Mouse (Mus musculus) urinary bladder, postnatal 36 days (tissue): ENCODE measurements around the gene Cacna1s.

ENCODE experiments used
- DNase-seq, 2 experiments: peaks; one replicate each; pipeline ENCODE4 v3.0.0; 2022; ENCODE audit warnings: low spot score in 2 of 2, mixed read lengths in 1 of 2

The Cacna1s gene

DNA sequence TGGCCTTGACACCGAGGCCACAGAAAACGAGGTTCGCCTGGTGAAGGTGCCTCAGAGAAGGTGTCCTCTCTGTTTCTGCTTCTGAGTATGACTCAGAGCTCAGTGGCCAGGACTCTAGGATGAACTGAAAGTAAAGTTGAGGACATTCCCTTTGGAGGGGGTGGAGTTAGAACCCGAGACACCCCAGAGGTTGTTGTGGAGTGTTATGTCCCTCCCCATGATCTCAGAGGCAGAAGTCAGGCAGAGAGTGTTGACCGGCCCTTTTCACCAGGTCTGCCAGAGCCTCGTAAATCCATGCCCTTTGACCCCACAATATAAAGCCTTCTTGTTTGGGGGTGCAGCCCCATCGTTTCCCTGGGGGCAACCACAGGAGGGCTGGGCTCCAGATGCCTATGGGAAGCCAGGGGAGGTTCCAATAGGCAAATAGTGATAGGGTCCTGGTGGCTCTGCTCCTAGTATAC lies 84.6 kb downstream of the Cacna1s start:
- DNase-seq, result no peak

DNA sequence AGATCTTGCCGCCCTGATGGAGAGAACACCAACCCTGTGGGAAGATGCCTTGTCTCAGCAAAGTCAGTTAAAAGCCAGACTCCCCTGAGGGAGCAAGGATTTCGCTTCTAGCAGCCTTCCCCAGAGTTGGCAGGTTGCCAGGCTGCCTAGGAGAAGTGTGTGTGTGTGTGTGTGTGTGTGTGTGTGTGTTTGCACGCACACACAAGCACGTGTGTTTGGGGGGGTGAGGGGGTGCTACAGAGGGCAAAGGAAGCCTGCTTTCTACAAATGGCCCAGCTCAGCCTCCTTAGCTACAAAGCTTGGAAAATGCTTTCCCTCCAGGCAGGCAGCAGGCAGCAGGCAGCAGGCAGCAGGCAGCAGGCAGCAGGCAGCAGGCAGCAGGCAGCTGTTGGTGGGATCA lies 85.0 kb downstream of the Cacna1s start:
- DNase-seq, result peak in 1 of 2 experiments; percentile 47

DNA sequence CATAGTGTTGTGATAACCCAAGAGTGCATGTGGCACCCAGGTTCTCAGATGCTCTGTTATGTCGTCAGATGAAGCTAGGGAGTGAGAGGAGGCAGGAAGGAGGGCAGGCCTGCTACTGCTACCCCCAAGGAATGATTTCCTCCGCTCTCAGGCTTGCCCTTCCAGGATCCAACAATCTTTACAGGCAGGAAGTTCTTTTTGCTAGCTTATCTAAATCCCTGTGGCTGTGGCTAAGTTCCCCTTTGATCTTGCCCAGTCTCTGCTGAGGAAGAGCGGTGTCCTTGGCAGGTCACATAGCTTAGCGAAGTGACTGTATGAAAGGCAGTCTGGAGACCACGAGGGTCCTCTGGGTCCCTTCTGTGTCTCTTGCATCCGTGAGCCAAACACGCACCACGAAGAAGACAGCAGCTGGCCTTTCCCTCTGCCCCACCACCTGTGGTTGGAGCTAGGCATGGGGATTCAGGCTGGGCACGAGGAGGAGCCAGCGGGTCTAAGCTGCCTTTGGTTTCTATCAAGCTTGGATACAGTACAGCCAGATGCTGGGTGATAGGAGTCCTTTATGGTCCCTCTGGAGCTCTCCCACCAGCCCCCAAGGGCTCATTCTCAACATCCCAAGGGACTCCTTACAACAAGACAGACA lies 85.8 kb downstream of the Cacna1s start:
- no peak for DNase-seq

DNA sequence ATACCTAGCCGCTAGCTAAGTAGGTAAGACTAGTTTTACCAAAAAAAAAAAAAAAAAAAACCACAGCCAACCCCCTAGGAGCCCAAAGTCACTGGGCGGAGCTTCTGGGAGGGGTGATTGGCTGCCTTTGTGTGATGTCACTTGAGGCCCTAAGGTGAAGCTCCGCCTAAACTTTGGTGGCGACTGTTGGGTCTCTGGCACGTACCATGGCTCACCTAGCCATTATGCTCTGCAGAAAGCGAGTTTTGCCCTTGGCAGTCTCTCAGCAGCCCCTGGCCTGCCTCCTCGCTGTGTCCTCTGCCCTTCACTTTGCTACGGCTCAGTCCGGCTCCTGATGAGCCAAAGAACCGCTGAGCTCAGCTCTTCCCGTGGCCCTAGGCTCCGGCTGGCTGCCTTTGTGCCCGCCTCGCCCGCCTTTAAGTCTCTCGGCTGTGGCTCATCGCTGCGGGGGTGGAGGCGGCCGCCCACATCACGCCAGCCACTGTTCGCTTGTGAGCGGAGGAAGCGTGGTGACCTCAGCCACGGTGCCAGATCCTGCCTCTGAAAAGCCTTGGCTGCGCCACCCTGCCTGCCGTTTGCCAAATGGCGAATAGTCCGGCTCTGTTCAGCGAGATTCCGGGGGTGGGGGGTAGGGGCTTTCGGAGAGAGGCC lies 87.6 kb downstream of the Cacna1s start:
- peak; percentile 45 to 76 for DNase-seq

DNA sequence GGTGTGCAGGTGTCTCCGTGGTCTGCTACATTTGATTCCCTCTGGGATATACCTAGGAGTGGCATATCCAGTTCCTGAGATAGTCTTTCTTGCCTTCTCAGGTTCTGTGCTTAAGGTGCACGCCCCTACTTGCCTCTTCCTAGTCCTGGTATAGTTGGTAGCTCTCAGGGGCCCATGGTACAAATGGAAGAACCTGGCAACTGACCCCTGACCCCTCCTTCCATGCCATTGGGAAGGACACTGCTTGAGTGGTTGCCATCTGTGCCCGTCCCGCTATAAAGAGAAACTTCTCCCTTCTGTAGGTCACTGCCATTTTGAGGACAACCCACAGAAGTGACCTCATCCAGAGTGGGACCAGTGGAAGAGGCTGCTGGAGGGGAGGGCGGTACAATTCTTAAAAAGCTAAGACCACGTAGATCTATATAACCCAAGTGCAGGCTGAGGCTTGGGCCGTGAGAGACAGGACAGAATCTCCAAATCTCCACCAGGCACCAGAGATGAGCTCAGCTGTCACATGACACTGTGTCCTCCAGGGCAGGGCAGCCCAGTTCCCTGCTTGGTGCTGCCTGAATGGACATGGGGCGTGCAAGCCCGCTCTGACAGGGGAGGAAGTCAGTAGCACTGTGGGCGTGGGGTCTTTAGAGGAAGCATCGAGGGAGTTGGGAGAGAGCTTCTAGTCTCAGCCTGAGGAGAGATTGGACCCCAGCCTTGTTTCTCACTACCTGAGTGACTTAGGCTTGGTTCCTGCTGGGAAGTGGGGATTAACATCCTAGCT lies 88.8 kb downstream of the Cacna1s start:
- DNase-seq, result no peak

DNA sequence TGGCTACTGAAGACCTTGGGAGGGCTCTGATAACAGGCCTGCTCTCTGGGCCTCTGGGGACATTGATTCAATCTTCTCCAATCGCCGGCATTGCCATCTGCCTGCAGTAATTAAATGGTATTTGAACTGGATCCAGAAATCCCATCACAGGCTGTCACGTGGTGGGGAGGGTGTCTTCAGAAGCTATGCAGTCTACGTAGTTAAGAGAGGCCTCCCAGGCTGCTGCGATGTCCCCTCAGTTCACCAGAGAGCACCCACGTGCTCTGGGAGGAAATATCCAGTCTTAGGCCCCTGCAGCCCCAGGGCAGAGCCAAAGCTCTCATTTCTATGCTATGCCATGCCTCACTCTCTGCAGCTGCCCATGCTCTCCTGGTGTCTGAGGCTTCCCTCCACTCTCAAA lies 89.8 kb downstream of the Cacna1s start:
- no peak for DNase-seq

DNA sequence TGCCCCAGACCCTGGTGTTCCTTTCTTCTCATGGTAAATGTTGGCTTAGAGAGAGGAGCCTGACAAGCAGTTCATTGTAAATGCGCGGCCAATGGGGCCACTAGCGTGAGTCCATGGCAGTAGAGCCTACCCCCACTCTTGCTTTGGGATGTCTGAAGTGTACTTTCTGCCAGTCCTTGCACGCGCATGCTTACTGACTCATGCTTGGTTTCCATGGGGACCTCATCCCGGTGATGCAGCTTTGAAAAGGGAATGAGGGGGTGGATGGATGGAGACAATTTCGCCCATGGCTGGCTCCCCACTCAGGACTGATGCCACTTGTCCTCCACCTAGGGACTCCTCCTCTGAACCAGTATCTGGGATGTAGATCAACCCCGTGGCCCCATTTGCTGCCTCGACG lies 91.0 kb downstream of the Cacna1s start:
- DNase-seq, result no peak

DNA sequence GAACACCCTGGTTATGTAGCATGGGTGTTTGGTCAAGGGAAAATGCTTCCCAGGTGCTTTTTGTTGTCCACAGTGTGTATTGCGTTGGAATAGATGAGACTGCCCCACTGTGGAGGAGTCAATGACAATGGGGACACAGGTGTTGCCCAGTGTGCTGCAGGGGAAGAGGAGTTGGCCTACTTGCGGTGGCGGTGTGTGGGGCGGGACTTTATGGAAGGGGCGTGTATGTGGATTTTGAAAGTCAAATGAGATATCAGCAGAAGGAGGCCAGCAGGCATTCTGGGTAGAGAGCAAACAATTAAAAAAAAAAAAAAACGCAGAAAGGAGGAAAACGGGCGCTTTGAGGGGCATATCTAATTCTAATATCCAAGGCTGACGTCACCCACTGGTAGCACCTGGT lies 97.2 kb downstream of the Cacna1s start:
- DNase-seq, result no peak

DNA sequence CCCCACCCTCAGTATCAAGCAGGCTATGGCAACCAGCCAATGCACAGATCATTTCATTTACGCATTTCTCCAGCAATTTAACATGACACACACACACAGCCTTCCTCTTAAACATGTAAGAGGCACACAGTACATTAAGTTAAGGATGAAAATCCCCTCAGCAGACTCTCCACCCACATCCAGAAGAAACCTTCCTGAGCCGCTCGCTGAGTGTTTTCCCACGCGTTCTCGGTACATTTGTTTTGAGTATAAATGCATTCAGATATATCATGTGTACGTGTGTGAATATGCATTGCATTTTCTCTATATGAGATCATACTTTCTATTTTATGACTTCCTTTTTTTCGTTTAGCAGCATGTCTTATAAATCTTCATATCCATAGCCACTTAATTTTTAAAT lies 98.8 kb downstream of the Cacna1s start:
- no peak for DNase-seq

DNA sequence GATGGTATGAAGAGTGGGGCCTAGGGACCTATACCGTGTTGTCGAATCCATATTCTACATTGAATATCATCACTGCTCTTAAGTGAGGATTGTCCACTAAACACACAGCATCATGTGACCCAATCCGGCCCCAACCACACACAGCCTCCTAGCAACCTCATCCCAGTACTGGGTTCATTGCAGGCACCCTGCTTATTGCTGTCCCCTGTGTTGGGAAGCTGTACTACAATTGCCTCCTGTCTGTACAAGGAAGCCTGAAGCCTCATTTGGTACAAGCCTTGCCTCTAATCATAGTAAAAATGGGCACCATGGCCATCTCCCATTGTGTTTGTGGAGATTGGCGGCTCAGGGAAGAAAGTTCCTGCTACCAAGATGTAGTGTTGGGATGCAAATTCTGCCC lies 103.8 kb downstream of the Cacna1s start:
- DNase-seq, result no peak

DNA sequence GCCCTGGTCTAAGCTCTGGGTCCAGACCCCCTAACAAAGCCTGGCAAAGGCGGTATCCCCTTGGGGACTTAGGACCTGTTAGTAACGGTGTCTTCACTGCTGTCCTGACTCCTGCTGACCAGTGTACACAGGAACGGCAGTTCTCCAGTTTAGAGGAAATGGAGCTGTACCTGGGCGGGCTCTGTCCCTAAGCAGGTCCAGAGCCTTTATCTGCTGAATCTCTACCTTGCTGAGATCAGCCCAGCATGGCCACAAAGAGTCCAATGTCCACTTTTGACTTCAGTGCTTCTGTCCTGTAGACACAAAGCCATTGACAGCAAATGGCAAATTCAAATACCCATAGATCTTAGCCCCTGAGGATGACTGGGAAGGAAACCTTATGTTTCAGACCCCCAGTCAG lies 104.4 kb downstream of the Cacna1s start:
- DNase-seq, result no peak

DNA sequence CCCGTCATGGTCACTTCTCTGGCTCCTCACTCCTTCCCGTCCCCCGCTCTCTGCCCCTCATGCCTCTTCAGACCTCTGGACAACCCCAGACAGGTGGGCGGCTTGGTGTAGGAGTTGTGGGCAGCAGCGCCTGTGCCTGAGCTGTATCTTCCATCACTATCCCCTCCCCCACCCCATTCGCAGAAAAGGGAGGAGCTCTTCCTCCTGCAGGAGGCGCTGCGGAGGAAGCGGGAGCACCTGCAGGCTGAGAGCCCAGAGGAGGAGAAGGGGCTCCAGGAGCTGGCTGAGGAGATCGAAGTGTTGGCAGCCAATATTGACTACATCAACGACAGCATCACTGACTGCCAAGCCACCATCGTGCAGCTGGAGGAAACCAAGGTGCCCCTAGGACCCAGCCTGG lies 107.3 kb downstream of the Cacna1s start:
- DNase-seq, result no peak

DNA sequence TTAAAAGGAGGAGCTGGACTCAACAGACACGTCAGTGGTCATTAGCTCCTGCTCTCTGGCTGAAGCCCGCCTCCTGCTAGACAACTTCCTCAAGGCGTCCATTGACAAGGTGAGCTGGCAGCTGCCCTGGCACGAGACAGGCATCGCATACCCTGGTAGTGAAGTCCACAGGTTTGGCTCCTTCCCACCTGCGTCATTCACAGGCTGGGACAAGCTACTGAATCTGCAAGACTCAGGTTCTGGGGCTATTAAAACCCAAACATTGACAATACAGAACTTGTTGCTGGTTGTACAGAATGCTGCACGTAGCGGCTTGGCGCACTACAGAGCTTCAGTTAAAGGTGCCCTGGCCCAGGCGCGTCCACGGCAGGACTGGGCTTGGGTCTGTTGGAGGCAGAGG lies 107.7 kb downstream of the Cacna1s start:
- DNase-seq, result no peak

DNA sequence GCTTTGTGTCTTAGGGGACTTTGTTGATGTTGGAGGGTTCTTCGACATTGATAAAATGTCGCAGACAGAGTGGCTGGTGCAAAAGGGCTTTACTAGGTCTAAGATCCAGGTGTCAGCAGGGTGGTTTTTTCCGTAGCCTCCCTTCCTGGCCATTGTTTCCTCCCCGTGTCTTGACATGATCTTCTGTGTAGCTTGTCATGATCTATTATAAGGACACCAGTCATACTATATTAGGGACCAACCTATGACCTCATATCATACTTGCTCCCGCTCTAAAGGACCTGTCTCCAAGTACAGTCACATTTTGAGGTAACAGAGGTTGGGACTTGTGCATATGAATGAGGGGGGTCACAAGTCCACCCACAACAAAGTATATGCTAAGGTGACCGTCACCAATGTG lies 108.4 kb downstream of the Cacna1s start:
- no peak for DNase-seq

DNA sequence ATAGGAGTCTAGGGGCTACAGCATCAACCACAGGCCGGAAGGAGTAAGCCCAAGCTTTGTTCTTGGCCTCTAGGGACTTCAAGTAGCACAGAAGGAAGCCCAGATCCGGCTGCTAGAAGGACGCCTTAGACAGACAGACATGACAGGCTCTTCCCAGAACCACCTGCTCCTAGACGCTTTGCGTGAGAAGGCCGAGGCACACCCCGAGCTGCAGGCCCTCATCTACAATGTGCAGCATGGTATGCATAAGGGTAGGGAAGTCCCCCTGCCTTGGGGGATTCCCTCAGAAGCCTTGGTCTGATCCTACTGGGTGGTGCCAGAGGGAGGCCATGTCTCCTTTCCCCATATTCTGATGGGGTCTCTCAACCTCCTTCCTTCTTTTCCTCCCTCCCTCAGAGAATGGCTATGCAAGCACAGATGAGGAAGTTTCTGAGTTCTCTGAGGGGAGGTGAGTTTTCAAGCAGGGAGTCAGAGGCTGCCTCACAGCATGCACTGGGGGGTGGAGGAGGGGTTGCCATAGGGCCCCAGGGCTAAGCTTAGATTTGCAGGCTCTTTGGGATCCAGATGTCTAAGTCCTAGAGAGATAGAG lies 108.9 kb downstream of the Cacna1s start:
- DNase-seq, result no peak

DNA sequence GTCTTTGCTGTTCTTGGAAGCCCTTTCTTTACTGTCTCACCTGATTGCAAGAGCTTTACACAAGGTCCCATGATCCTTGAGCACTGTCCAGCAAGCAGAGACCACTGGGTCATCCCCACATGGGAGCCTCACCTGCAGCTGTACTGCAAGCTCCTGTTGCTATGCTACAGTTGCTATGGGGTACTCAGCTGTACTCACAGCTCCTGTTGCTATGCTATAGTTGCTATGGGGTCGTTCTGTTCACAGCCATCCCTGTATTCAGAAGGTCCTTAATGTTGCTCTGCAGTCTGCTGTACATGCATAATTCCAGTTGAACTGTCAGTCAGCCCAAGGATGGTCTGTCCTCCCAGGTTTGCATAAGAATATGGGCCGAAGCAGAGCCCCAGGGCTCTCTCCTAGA lies 112.9 kb downstream of the Cacna1s start:
- no peak for DNase-seq

DNA sequence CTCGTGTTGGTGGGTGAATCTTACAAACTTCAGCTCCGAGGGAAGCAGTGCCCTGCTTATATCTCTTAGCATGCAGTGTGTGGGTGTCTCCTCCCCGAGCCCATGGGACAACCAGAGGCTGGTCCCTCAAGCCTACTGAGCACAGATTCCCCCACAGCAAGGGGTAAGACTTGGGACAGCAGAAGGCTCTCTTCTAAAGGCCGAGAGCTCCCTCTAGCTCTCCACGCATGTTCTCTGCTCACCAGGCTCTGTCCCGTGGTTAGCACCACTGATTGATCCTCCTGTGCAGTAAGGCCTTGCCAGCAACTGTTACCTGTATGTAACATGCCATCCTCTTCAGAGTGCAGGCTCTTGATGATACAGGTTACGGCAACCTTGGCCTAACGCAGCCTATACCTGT lies 115.1 kb downstream of the Cacna1s start:
- DNase-seq, result no peak
